Mouse (Mus musculus) stomach, embryonic 14.5 days (tissue): ENCODE data around the gene Baz2a. TPM values are rescaled to one million over a fixed set of nuclear protein-coding genes. Genes with fewer than 3 reads are reported as not detected.

Experiments used
- ATAC-seq: fragments of 200-750 bp; cut with Nextera tagmentation; 2 replicates; pipeline ENCODE4 v1.8.0; 2017; ENCODE audit warnings: low read depth, moderate TSS enrichment; ENCODE audit not compliant: insufficient number of reproducible peaks, insufficient read depth, low FRiP score
- H3K27ac ChIP-seq: fragments of 300-500 bp; sonication (generic); 2 replicates; pipeline ENCODE4 v1.5.1; 2014; ENCODE audit warnings: mild to moderate bottlenecking, low read length, moderate library complexity, mixed read lengths
- H3K27me3 ChIP-seq: fragments of 300-500 bp; sonication (generic); 2 replicates; pipeline ENCODE4 v1.6.1; 2014; ENCODE audit warnings: low read length, control low read depth, mixed read lengths; ENCODE audit not compliant: control insufficient read depth, insufficient read depth
- H3K36me3 ChIP-seq: fragments of 300-500 bp; sonication (generic); 2 replicates; pipeline ENCODE4 v1.6.1; 2014; ENCODE audit warnings: mild to moderate bottlenecking, control low read depth, low read length, moderate library complexity, mixed read lengths; ENCODE audit not compliant: control insufficient read depth, insufficient read depth
- H3K4me1 ChIP-seq: fragments of 300-500 bp; sonication (generic); 2 replicates; pipeline ENCODE4 v1.6.1; 2014; ENCODE audit warnings: low read length, control low read depth, mixed read lengths; ENCODE audit not compliant: control insufficient read depth, insufficient read depth
- H3K4me2 ChIP-seq: fragments of 300-500 bp; sonication (generic); replicated peaks from 2 replicates; pipeline ENCODE4 v1.6.1; 2014; ENCODE audit warnings: low read depth, low read length, control low read depth
- H3K4me3 ChIP-seq: fragments of 300-500 bp; sonication (generic); 2 replicates; pipeline ENCODE4 v1.5.1; 2014; ENCODE audit warnings: low read depth, low read length, control low read depth
- H3K9ac ChIP-seq: fragments of 300-500 bp; sonication (generic); replicated peaks from 2 replicates; pipeline ENCODE4 v1.6.1; 2014; ENCODE audit warnings: low read depth, mild to moderate bottlenecking, control low read depth, low read length, moderate library complexity, mixed read lengths
- H3K9me3 ChIP-seq: fragments of 300-500 bp; sonication (generic); 2 replicates; pipeline ENCODE4 v1.6.1; 2016; ENCODE audit warnings: low read depth, low read length, control low read depth; ENCODE audit not compliant: control insufficient read depth
- WGBS: fragments of 180-500 bp; shearing (Covaris S2); extraction: QIAGEN DNeasy Blood & Tissue Kit; methylation state at CpG from one replicate; pipeline ENCODE4 v1.1.7; 2014; 5-methylcytosine and 5-hydroxymethylcytosine counted together
- polyA plus RNA-seq: library from polyadenylated mRNA; unstranded; fragments of >200 nt; fragmentation: Nextera tagmentation; extraction: Ambion mirVana; gene quantifications from 2 replicates; pipeline ENCODE4 v1.2.1, GENCODE M21; 2014

Baz2a gene
- polyA plus RNA-seq, 1 experiment from 2014 or later = 28.2 TPM

DNA sequence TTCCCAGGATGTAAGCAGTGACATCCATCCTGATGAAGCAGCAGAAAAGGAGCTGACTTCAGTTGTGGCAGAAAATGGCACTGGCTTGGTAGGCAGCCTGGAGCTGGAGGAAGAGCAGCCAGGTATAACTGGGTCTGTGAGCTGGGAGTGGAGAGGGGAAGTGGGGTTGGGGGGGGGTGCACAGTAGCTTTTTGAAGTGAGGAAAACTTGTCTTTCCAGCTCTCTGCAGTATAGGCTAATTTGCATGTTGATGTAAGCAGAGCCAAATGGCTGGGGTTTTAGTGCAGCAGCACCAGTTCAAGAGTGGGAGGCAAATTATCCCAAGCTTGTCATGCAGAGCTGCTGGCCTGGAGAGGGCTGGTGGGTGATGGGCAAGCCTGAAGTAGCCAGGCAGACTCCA lies 19.9 kb downstream of the Baz2a start:
- H3K4me3 ChIP-seq = no peak overlapping the region
- peaks cover 66% of the 10 kb centered on the region for H3K36me3 ChIP-seq
- no peak for ATAC-seq
- no peak overlapping the region for H3K4me2 ChIP-seq
- H3K27me3 ChIP-seq = no peaks in the 10 kb centered on the region
- no peak overlapping the region for H3K27ac ChIP-seq
- no peaks in the 10 kb centered on the region for H3K9me3 ChIP-seq
- H3K9ac ChIP-seq = no peak overlapping the region
- no peaks in the 10 kb centered on the region for H3K4me1 ChIP-seq

DNA sequence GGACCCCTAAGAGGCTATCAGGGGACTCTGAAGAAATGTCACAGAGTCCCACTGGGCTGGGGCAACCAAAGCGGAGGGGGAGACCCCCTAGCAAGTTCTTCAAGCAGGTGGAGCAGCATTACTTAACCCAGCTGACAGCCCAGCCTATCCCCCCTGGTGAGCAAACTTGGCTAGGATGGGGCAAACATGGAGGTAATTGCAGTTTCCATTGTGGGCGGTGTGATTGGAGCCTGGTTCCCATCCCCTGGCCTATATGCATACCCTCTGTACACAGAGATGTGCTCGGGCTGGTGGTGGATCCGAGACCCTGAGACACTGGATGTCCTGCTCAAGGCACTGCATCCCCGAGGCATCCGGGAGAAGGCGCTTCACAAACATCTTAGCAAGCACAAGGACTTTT lies 32.5 kb downstream of the Baz2a start:
- Histone ChIP-seq H3K4me3 (no peak overlapping the region), H3K27me3 (no peaks in the 10 kb centered on the region), H3K4me1 (no peaks in the 10 kb centered on the region), H3K36me3 (peaks cover 93% of the 10 kb centered on the region), H3K9me3 (no peaks in the 10 kb centered on the region), H3K9ac (no peak overlapping the region), H3K4me2 (no peak overlapping the region), H3K27ac (no peak overlapping the region)
- 86% methylated on average over 7 of the region's 7 CpGs for WGBS
- ATAC-seq = no peak

DNA sequence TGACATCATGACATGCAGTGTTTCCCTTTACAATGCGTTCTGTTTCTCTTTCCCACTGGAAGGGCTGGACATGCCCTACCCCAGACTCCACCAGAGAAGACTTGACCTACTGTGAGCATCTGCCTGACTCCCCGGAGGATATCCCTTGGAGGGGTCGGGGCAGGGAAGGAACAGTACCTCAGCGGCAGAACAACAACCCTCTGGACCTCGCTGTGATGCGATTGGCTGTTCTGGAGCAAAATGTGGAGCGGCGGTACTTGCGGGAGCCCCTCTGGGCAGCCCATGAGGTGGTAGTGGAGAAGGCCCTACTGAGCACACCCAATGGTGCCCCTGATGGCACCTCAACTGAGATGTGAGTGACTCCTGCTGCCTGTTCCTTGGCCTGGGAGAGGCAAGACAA lies 33.5 kb downstream of the Baz2a start:
- Histone ChIP-seq H3K4me2 (no peak overlapping the region), H3K4me3 (no peak overlapping the region), H3K27ac (no peak overlapping the region), H3K27me3 (no peaks in the 10 kb centered on the region), H3K9ac (no peak overlapping the region), H3K36me3 (peaks cover 91% of the 10 kb centered on the region), H3K9me3 (no peaks in the 10 kb centered on the region), H3K4me1 (no peaks in the 10 kb centered on the region)
- WGBS = 94% methylated on average over 9 of the region's 9 CpGs
- no peak for ATAC-seq

DNA sequence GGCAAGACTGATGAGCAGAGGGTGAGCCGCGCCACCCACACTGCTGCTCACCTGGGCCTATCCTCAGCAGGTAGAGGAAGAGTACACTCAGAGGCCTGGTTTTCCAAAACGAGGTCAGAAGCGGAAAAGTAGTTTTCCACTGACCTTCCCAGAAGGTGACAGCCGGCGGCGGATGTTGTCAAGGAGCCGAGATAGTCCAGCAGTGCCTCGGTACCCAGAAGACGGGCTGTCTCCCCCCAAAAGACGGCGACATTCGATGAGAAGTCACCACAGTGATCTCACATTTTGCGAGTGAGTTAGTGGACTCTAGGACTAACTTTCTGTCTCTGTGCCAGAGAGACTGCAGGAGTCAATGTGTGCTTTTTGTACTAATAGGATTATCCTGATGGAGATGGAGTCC lies 34.6 kb downstream of the Baz2a start:
- Histone ChIP-seq H3K4me2 (no peak overlapping the region), H3K4me3 (no peak overlapping the region), H3K9ac (no peak overlapping the region), H3K4me1 (no peaks in the 10 kb centered on the region), H3K27ac (no peak overlapping the region), H3K27me3 (no peaks in the 10 kb centered on the region), H3K9me3 (no peaks in the 10 kb centered on the region), H3K36me3 (peaks cover 88% of the 10 kb centered on the region)
- no peak for ATAC-seq
- 88% methylated on average over 14 of the region's 14 CpGs for WGBS

DNA sequence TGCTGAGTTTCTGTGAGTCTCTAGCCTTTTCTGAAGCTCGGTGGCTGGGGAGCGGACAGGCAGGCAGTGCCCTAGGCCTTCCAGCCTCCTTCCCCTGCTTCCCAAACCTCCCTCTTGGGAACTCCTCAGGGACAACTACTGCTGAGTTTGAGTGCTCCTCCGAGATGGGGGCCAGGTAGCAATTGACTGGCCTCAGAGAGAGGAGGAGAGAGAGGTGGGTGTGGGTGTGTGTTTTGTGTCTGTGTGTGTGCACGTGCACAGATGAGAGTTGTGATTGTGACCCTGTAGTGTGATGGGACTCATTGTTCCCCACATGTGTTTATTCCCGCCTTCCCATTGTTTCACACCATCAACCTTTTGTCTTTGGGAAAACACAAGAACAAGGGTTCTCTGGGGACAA lies 36.1 kb downstream of the Baz2a start:
- Histone ChIP-seq H3K27me3 (no peaks in the 10 kb centered on the region), H3K4me1 (no peaks in the 10 kb centered on the region), H3K9me3 (no peaks in the 10 kb centered on the region), H3K9ac (no peak overlapping the region), H3K4me3 (no peak overlapping the region), H3K4me2 (no peak overlapping the region), H3K36me3 (peaks cover 85% of the 10 kb centered on the region), H3K27ac (no peak overlapping the region)
- ATAC-seq = no peak
- WGBS = 76% methylated on average over 5 of the region's 5 CpGs

DNA sequence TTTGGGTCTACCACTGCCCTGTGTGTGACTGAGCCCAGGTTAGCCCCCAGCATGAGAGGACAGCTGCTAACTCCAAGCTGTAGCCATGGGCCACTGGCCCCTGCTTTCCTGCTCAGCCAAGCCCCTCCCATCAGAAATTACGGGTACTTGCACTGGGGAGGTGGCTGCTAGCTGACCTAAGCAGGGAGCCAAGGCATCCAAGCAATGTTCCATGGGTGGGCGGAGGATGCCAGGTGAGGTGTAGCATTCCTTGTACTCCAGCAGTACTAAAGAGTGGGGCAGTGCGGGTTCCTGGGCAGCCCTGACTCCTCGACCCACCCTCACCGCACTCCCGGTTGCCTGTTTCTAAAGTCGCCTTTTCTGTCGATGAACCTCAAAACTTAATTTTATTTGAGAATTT lies 36.8 kb downstream of the Baz2a start:
- no peaks in the 10 kb centered on the region for H3K27me3 ChIP-seq
- H3K4me3 ChIP-seq = no peak overlapping the region
- no peaks in the 10 kb centered on the region for H3K4me1 ChIP-seq
- peaks cover 78% of the 10 kb centered on the region for H3K36me3 ChIP-seq
- no peak overlapping the region for H3K27ac ChIP-seq
- ATAC-seq = no peak
- no peaks in the 10 kb centered on the region for H3K9me3 ChIP-seq
- no peak overlapping the region for H3K4me2 ChIP-seq
- H3K9ac ChIP-seq = no peak overlapping the region
- 78% methylated on average over 8 of the region's 8 CpGs for WGBS

DNA sequence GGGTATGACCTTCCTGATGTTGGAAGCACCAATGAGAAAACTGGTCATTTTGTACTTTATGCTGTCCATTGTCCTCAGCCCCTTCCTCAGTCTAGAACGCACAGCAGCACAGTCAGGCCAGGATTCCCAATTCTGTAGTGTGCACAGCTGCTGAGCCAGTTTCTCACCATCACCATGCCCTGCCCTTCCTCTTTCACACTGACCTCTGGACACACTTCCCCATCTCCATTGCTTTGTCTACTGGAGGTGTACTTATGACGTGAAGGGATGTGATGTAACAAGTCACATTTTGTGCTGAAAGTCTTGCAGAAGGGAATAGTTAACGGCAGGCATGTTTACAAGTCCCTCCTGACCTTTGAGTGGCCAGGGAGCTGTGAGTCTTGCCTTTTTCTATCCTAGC lies 39.9 kb downstream of the Baz2a start:
- no peaks in the 10 kb centered on the region for H3K27me3 ChIP-seq
- peaks cover 60% of the 10 kb centered on the region for H3K36me3 ChIP-seq
- H3K9me3 ChIP-seq = no peaks in the 10 kb centered on the region
- no peak overlapping the region for H3K9ac ChIP-seq
- no peak for ATAC-seq
- H3K4me2 ChIP-seq = no peak overlapping the region
- H3K4me1 ChIP-seq = no peaks in the 10 kb centered on the region
- H3K4me3 ChIP-seq = no peak overlapping the region
- H3K27ac ChIP-seq = no peak overlapping the region
- WGBS = 72% methylated on average over 3 of the region's 3 CpGs

DNA sequence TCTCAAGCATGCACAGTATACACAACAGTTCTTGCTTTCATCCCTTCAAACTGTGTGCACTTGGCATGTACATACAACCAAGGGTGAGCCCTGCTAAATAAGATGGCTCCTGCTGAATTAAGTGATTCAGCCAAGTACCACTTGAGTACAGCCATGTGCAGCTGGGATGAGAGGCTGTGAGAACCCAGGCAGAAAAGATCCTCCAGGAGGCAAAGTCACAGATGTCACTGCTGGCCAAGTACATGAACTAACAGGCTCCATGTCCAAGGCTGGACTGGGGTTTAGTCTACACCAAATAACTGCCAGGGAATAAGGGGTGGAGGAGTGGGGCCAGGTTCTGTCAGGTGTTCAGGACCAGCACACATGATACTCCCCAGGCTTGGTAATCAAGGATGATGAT lies 40.4 kb downstream of the Baz2a start:
- peaks cover 55% of the 10 kb centered on the region for H3K36me3 ChIP-seq

DNA sequence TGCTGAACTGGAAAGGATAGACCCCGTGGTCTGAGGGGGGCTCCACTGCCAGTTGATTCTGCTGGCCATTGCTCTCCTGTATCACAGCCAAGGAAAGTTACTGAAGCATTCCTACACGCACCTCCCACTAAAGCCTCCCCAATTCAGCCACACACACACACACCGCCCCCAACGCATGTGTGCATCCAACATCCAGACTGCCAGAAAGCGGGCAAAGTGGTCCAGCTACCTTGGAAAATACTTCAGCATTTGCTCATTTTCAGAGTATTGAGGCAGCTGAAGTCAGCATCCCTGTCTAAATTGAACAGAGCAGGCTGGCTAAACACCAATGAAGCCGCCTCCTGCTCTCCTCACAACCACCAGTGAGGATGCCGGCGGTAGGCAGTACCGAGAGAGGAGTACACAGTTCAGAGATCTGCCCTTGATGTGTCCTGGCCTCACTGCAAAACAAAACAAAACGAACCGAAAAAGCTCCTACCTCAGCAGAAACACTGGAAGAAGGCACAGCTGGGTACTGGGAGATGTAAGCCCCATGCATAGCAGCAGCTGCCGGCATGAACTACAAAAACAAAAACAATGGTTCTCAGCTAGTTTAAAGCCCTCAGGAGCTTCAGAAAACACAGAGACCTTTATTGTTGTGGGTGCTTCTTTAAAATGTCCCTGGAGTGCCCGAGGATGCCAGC lies 42.4 kb downstream of the Baz2a start:
- H3K4me2 ChIP-seq = no peak overlapping the region
- no peak overlapping the region for H3K4me3 ChIP-seq
- WGBS = 61% methylated on average over 13 of the region's 13 CpGs
- H3K9me3 ChIP-seq = no peaks in the 10 kb centered on the region
- no peak overlapping the region for H3K27ac ChIP-seq
- no peaks in the 10 kb centered on the region for H3K4me1 ChIP-seq
- ATAC-seq = no peak
- no peaks in the 10 kb centered on the region for H3K27me3 ChIP-seq
- peaks cover 54% of the 10 kb centered on the region for H3K36me3 ChIP-seq
- no peak overlapping the region for H3K9ac ChIP-seq

More for the DNA sequence above, 40.4 kb downstream of the Baz2a start:
- no peak for ATAC-seq
- no peaks in the 10 kb centered on the region for H3K9me3 ChIP-seq
- H3K27me3 ChIP-seq = no peaks in the 10 kb centered on the region
- no peaks in the 10 kb centered on the region for H3K4me1 ChIP-seq
- H3K4me2 ChIP-seq = no peak overlapping the region
- no peak overlapping the region for H3K4me3 ChIP-seq
- H3K27ac ChIP-seq = no peak overlapping the region
- no peak overlapping the region for H3K9ac ChIP-seq
